Mouse (Mus musculus) mouse embryonic stem cell (cell line): ENCODE measurements around the gene Pdzd4.

Experiments used
- in situ Hi-C, 2 experiments: fragments of 300-500 bp; cut with MboI; formaldehyde crosslinking; loops; 1 replicate in 1 of 2; 3 replicates in 1 of 2; pipeline ENCODE4 v1.14.3; 2019 to 2020; ENCODE audit warnings: low sequenced_read_pairs in 2 of 2, low pct_unique_long_range_greater_than_20kb in 1 of 2, mixed read lengths in 1 of 2; ENCODE audit not compliant: unreplicated experiment in 1 of 2

Gene Pdzd4

GRCm38 (mm10) chrX:73824185-73825151 is at the start of gene Pdzd4:
Pdzd4 (minus strand) TSS chrX:73824969.
- in situ Hi-C loops, result no loop called here

GRCm38 (mm10) chrX:73871956-73872355 is 47.2 kb upstream of the Pdzd4 start:
- in situ Hi-C loops, result no loop called here

- in situ Hi-C loops, result no loop called here
Observed at GRCm38 (mm10) chrX:73871474-73871873, 46.7 kb upstream of the Pdzd4 start.

GRCm38 (mm10) chrX:73869334-73869733 is 44.6 kb upstream of the Pdzd4 start:
- in situ Hi-C loops, result no loop called here

- in situ Hi-C loops, result no loop called here
Observed at GRCm38 (mm10) chrX:73867852-73868251, 43.1 kb upstream of the Pdzd4 start.

- in situ Hi-C loops, result no loop called here
Observed at GRCm38 (mm10) chrX:73867256-73867655, 42.5 kb upstream of the Pdzd4 start.

GRCm38 (mm10) chrX:73864692-73865091 is 39.9 kb upstream of the Pdzd4 start:
- in situ Hi-C loops, result no loop called here

- in situ Hi-C loops, result no loop called here
Observed at GRCm38 (mm10) chrX:73855087-73855408, 30.3 kb upstream of the Pdzd4 start.

GRCm38 (mm10) chrX:73854326-73855086 is 29.7 kb upstream of the Pdzd4 start:
- in situ Hi-C loops, result no loop called here

GRCm38 (mm10) chrX:73836691-73837090 is 11.9 kb upstream of the Pdzd4 start:
- in situ Hi-C loops, result no loop called here

GRCm38 (mm10) chrX:73835731-73836130 is 11.0 kb upstream of the Pdzd4 start:
- in situ Hi-C loops, result no loop called here

GRCm38 (mm10) chrX:73823747-73824146 is 1.0 kb downstream of the Pdzd4 start:
- in situ Hi-C loops, result no loop called here

- in situ Hi-C loops, result no loop called here
Observed at GRCm38 (mm10) chrX:73816596-73817314, 8.0 kb downstream of the Pdzd4 start.

- in situ Hi-C loops, result no loop called here
Observed at GRCm38 (mm10) chrX:73815072-73815471, 9.7 kb downstream of the Pdzd4 start.

- in situ Hi-C loops, result no loop called here
Observed at GRCm38 (mm10) chrX:73805814-73806213, 19.0 kb downstream of the Pdzd4 start.

- in situ Hi-C loops, result no loop called here
Observed at GRCm38 (mm10) chrX:73798502-73798901, 26.3 kb downstream of the Pdzd4 start.

- in situ Hi-C loops, result no loop called here
Observed at GRCm38 (mm10) chrX:73797511-73797910, 27.3 kb downstream of the Pdzd4 start.

- in situ Hi-C loops, result no loop called here
Observed at GRCm38 (mm10) chrX:73793505-73793904, 31.3 kb downstream of the Pdzd4 start.

GRCm38 (mm10) chrX:73793039-73793438 is 31.7 kb downstream of the Pdzd4 start:
- in situ Hi-C loops, result no loop called here
